Mouse (Mus musculus): ENCODE measurements around the gene Ptk6. TPM values are rescaled to one million over a fixed set of nuclear protein-coding genes. Genes with fewer than 3 reads are reported as not detected.

Gene Ptk6
- polyA plus RNA-seq, 1 experiment from 2014 or later, result not detected

GRCm38 (mm10) chr2:181237251-181238014, 34.8 kb upstream of the Ptk6 start:
- H3K27me3 ChIP-seq (ENCODE audit: insufficient read depth, poor library complexity, severe bottlenecking), result peaks cover 16% of the 10 kb centered on the region; the same call in 1 of the 2 replicates
- DNase-seq (ENCODE audit: low spot score), result no peak
- H3K9me3 ChIP-seq, result no peaks in the 10 kb centered on the region
- 87% methylated on average over 17 of the region's 17 CpGs for WGBS
- peaks cover 5% of the 10 kb centered on the region; the same call in 1 of the 2 replicates for H3K36me3 ChIP-seq
- peaks cover 12% of the 10 kb centered on the region; the same call in 1 of the 2 replicates for H3K4me1 ChIP-seq
- H3K27ac ChIP-seq, result no peak overlapping the region
- H3K4me3 ChIP-seq, result no peak overlapping the region

GRCm38 (mm10) chr2:181235681-181236566, 33.3 kb upstream of the Ptk6 start:
- Histone ChIP-seq H3K36me3 (peaks cover 7% of the 10 kb centered on the region; the same call in 1 of the 2 replicates), H3K27me3 (ENCODE audit: insufficient read depth, poor library complexity, severe bottlenecking) (peaks cover 16% of the 10 kb centered on the region; the same call in 1 of the 2 replicates), H3K4me3 (no peak overlapping the region), H3K27ac (no peak overlapping the region), H3K4me1 (no peaks in the 10 kb centered on the region), H3K9me3 (no peaks in the 10 kb centered on the region)
- WGBS, result 80% methylated on average over 23 of the region's 23 CpGs
- DNase-seq (ENCODE audit: low spot score), result no peak

- no peak for DNase-seq (ENCODE audit: low spot score)
- peaks cover 15% of the 10 kb centered on the region; the same call in 1 of the 2 replicates for H3K36me3 ChIP-seq
Observed at GRCm38 (mm10) chr2:181234680-181235079, 32.1 kb upstream of the Ptk6 start.

GRCm38 (mm10) chr2:181233443-181233842, 30.9 kb upstream of the Ptk6 start:
- Histone ChIP-seq H3K9me3 (no peaks in the 10 kb centered on the region), H3K27ac (no peak overlapping the region), H3K4me1 (no peaks in the 10 kb centered on the region), H3K27me3 (ENCODE audit: insufficient read depth, poor library complexity, severe bottlenecking) (peaks cover 5% of the 10 kb centered on the region; the same call in 1 of the 2 replicates), H3K4me3 (no peak overlapping the region), H3K36me3 (peaks cover 19% of the 10 kb centered on the region; the same call in 1 of the 2 replicates)
- whole genome bisulfite sequencing, result 88% methylated on average over 15 of the region's 15 CpGs
- DNase-seq (ENCODE audit: low spot score), result no peak

More at GRCm38 (mm10) chr2:181234680-181235079, 32.1 kb upstream of the Ptk6 start:
- peaks cover 11% of the 10 kb centered on the region; the same call in 1 of the 2 replicates for H3K27me3 ChIP-seq (ENCODE audit: insufficient read depth, poor library complexity, severe bottlenecking)
- no peaks in the 10 kb centered on the region for H3K9me3 ChIP-seq
- no peaks in the 10 kb centered on the region for H3K4me1 ChIP-seq
- no peak overlapping the region for H3K4me3 ChIP-seq
- H3K27ac ChIP-seq, result no peak overlapping the region
- WGBS, result 90% methylated on average over 11 of the region's 11 CpGs

GRCm38 (mm10) chr2:181231171-181231570, 28.6 kb upstream of the Ptk6 start:
- Histone ChIP-seq H3K9me3 (no peaks in the 10 kb centered on the region), H3K27me3 (ENCODE audit: insufficient read depth, poor library complexity, severe bottlenecking) (peaks cover 5% of the 10 kb centered on the region; the same call in 1 of the 2 replicates), H3K4me1 (no peaks in the 10 kb centered on the region), H3K4me3 (no peak overlapping the region), H3K27ac (no peak overlapping the region), H3K36me3 (peaks cover 14% of the 10 kb centered on the region; the same call in 1 of the 2 replicates)
- 71% methylated on average over 19 of the region's 20 CpGs for WGBS
- DNase-seq (ENCODE audit: low spot score), result no peak

DNA sequence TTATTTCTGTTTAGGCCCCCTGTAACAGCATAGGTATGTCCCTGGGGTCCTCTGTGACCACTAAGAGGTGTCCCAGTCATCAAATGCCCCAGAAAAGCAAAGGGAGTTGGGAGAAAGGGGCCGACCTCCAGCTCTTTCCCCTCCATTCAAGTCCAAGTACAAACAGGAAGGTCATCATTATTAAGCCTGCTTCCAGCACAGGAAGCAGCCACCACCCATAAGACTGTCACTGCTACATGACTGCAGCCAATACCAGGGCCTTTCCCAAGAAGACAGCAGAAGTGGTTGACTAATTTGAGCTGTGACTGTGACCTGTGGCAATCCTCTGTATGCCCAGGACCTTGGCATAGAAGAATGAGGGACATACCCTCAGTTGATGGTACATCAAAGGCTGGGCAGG, 25.7 kb upstream of the Ptk6 start:
- Histone ChIP-seq H3K4me3 (no peak overlapping the region), H3K27ac (no peak overlapping the region), H3K36me3 (peaks cover 14% of the 10 kb centered on the region; the same call in 1 of the 2 replicates), H3K9me3 (no peaks in the 10 kb centered on the region), H3K4me1 (no peaks in the 10 kb centered on the region), H3K27me3 (ENCODE audit: insufficient read depth, poor library complexity, severe bottlenecking) (peaks cover 5% of the 10 kb centered on the region; the same call in 1 of the 2 replicates)
- WGBS, result 46% methylated on average over 1 of the region's 1 CpGs
- no peak for DNase-seq (ENCODE audit: low spot score)

GRCm38 (mm10) chr2:181227122-181227521, 24.5 kb upstream of the Ptk6 start:
- Histone ChIP-seq H3K9me3 (no peaks in the 10 kb centered on the region), H3K4me3 (no peak overlapping the region), H3K27me3 (ENCODE audit: insufficient read depth, poor library complexity, severe bottlenecking) (peaks cover 8% of the 10 kb centered on the region), H3K4me1 (no peaks in the 10 kb centered on the region), H3K36me3 (peaks cover 14% of the 10 kb centered on the region; the same call in 1 of the 2 replicates), H3K27ac (no peak overlapping the region)
- DNase-seq (ENCODE audit: low spot score), result no peak
- 73% methylated on average over 3 of the region's 3 CpGs for WGBS

DNA sequence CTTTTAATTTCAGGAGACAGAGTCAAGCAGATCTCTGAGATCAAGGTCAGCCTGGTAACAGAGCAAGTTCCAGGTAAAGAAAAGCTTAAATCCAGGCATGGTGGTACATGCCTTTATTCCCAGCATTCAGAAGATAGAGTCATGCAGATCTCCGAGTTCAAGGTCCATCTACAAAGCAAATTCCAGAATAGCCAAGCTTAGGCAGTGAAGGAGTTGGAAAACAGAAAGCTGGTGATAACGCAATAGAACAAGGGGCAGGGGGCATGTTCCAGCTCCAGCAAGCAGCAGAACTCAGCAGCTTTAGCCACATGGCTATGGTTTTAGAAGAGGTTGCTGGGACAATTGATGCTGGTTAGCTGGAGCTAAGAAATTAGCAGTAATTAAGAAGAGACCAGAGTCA, 22.4 kb upstream of the Ptk6 start:
- peaks cover 8% of the 10 kb centered on the region for H3K4me1 ChIP-seq
- H3K27ac ChIP-seq, result no peak overlapping the region
- DNase-seq (ENCODE audit: low spot score), result no peak
- WGBS, result 72% methylated on average over 2 of the region's 2 CpGs
- peaks cover 4% of the 10 kb centered on the region; the same call in 1 of the 2 replicates for H3K36me3 ChIP-seq
- no peak overlapping the region for H3K4me3 ChIP-seq
- no peaks in the 10 kb centered on the region for H3K9me3 ChIP-seq
- H3K27me3 ChIP-seq (ENCODE audit: insufficient read depth, poor library complexity, severe bottlenecking), result peaks cover 23% of the 10 kb centered on the region

- no peaks in the 10 kb centered on the region for H3K36me3 ChIP-seq
- H3K4me3 ChIP-seq, result peak overlapping the region; percentile 52
- H3K27me3 ChIP-seq (ENCODE audit: insufficient read depth, poor library complexity, severe bottlenecking), result peaks cover 28% of the 10 kb centered on the region
- no peaks in the 10 kb centered on the region for H3K9me3 ChIP-seq
- peaks cover 16% of the 10 kb centered on the region for H3K4me1 ChIP-seq
- H3K27ac ChIP-seq, result peak overlapping the region; percentile 43; the same call in 1 of the 2 replicates
- 41% methylated on average over 2 of the region's 2 CpGs for WGBS
- DNase-seq (ENCODE audit: low spot score), result no peak
Observed at GRCm38 (mm10) chr2:181220361-181220760, 17.8 kb upstream of the Ptk6 start.

GRCm38 (mm10) chr2:181219538-181220216, 17.1 kb upstream of the Ptk6 start, which contains the start of gene Fndc11:
Gene Fndc11 (plus strand): TSS chr2:181220013.
- H3K27me3 ChIP-seq (ENCODE audit: insufficient read depth, poor library complexity, severe bottlenecking), result peaks cover 29% of the 10 kb centered on the region
- peak; percentile 85 for DNase-seq (ENCODE audit: low spot score)
- 6% methylated on average over 25 of the region's 25 CpGs for WGBS
- H3K36me3 ChIP-seq, result no peaks in the 10 kb centered on the region
- peak within 1 kb of the TSS; percentile 52 for H3K4me3 ChIP-seq
- H3K4me1 ChIP-seq, result peaks cover 16% of the 10 kb centered on the region
- H3K9me3 ChIP-seq, result no peaks in the 10 kb centered on the region
- peak within 1 kb of the TSS; percentile 43 for H3K27ac ChIP-seq

DNA sequence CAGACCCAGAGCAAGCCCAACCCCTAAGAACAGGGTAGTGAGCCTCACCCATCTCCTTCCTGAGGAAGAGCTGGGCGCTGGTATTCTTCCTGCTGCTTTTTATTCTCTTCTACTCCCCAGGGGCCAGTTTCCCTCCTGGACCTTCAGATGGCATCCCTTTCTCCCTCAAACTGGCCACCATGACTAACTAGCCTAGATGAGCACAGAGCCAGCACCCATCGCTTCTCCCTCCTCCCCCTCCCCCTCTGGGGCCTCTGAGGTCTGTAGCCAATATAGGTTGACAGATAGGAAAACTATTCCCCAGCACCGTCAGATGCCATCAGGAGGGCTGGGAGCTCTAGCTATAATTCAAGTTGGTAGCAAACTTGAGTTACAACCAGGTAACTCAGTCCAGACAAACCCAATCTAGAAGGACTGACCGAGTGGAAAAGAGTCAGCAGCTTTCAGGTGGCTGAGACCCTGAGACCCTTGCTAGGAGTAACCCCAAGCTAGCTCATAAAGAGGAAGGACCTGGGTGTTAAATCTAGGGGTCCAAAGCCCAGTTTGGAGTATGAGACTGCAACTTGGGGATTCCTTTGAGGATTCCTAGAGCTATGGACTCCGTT, 16.4 kb upstream of the Ptk6 start:
- DNase-seq (ENCODE audit: low spot score), result no peak
- Histone ChIP-seq H3K9me3 (no peaks in the 10 kb centered on the region), H3K27me3 (ENCODE audit: insufficient read depth, poor library complexity, severe bottlenecking) (peaks cover 36% of the 10 kb centered on the region), H3K4me1 (peaks cover 16% of the 10 kb centered on the region), H3K36me3 (no peaks in the 10 kb centered on the region), H3K4me3 (no peak overlapping the region), H3K27ac (no peak overlapping the region)
- 60% methylated on average over 5 of the region's 5 CpGs for WGBS

DNA sequence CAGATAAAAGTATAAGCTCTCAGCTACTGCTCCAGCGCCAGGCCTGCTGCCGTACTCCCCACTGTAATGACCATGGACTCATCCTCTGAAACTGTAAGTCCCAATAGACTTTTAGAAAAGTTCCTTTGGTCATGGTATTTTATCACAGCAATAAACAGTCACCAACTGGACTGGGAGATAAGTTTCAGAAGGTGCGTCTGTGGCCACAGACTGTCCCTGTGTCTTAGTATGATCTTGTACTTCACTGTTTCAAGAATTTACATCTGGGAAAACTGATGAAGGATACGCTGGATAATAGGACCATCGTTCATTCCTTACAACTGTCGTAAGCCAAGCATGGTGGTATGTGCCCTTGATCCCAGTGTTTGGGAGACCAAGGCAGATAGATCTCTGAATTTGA, 13.4 kb upstream of the Ptk6 start:
- WGBS, result 80% methylated on average over 6 of the region's 6 CpGs
- no peak for DNase-seq (ENCODE audit: low spot score)
- Histone ChIP-seq H3K36me3 (no peaks in the 10 kb centered on the region), H3K4me3 (no peak overlapping the region), H3K27ac (no peak overlapping the region), H3K27me3 (ENCODE audit: insufficient read depth, poor library complexity, severe bottlenecking) (peaks cover 52% of the 10 kb centered on the region), H3K9me3 (no peaks in the 10 kb centered on the region), H3K4me1 (peaks cover 27% of the 10 kb centered on the region)

All from heart, embryonic 10.5 days (tissue).